Mouse (Mus musculus) liver, adult 2 months (tissue): ENCODE results near the gene Scn8a.

ENCODE experiments used
- CTCF ChIP-seq: fragments of 200-500 bp; IDR thresholded peaks from 2 replicates; pipeline ENCODE4 v1.5.1; 2011; ENCODE audit warnings: low read depth, low read length, control low read depth
- POLR2A ChIP-seq: fragments of 200-500 bp; IDR thresholded peaks from 2 replicates; pipeline ENCODE4 v1.6.1; 2011; ENCODE audit warnings: low read length, control low read depth; ENCODE audit not compliant: insufficient read depth; ENCODE audit errors: extremely low read depth

- no peak for TF ChIP-seq CTCF
- no peak for TF ChIP-seq POLR2A
Observed at GRCm38 (mm10) chr15:101004538-101004937, 134.9 kb downstream of the Scn8a start.
